Mouse (Mus musculus) thymus, postnatal 14 days (tissue): ENCODE results near the gene Mup11.
"Not testable (repeated sequence)": the region's sequence is repeated elsewhere in the genome, so short reads cannot be mapped to it uniquely, and the experiment has no call there.

Source experiments
- DNase-seq: peaks from one replicate; pipeline ENCODE4 v3.0.0; 2021

The Mup11 gene

GRCm38 (mm10) chr4:60662311-60662710, at the start of gene Mup11:
Mup11 (minus strand) TSS chr4:60662411.
- DNase-seq, result not testable (repeated sequence)
